Mouse (Mus musculus): ENCODE data around the gene Gpr162. TPM values are rescaled to one million over a fixed set of nuclear protein-coding genes. Genes with fewer than 3 reads are reported as not detected.

Gene Gpr162
- polyA plus RNA-seq (2012; rRNA removed): 3.2 and 3.4 TPM in 2 replicates

DNA sequence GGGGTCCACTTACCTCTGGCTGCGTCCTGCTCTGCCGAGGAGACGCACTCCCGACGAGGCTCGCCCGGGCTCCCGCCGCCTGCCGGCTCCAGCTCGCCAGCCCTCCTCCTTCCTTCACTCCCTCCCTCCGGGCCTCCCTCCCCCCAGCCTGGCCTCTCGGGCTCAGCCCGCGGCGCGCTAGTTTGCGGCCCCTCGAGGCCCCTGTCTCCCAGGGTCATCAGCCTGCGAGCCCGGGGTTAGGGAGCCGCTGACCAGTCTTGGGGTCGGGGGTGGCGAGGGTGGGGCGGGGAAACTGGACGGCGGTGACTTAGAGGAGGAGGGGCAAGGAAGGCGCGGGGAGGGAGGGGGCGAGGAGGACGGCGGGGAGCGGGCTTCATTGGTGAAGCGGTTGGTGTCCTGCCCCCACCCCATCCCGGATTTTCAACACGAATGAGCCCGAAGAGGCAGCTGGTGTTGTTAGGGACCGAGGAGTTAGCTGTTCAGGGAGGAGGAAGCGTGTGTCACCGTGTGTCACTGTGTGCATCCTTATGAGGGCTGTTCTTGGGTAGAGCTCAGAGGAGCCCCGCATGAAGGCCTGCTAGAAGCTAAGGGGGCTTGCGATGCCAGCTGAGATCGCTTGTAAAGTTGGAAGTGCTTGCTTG lies at the start of gene Gpr162:
TSS of gene Gpr162 (minus strand) at position 326 of the 641 bp plus-strand sequence.

DNA sequence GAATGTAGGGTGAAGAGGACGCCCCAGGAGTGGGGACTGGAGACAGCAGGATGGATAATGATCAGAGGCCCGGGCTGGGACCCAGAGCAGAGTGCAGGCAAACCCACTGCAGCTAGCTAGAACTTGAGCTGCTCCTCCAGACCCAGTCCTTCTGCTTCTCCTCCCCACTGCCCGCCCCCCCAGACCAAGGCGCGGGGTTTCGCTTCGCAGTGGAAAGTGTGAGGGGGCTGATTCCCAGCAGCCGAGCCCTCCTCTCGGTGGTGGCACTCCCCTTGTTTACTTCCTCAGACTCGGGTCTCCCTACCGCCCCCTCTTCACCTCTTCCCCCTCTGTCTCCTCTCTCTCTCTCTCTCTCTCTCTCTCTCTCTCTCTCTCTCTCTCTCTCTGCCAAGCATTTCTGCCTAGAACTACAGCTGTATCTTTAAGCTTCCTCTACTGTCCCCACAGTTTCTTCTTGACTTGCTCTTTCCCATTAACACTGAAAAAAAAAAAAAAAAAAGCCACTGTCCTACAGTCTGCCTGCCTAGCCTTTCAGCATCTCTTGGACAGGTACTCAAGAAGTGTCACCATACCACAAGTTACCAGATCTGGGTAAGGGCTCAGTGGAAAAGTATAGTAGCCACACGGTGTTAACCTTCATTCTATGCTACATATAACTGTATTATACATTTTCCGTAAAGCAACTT lies 47.9 kb upstream of the Gpr162 start, which contains the start of gene Lag3:
TSS of gene Lag3 (minus strand) at position 173 of the 686 bp plus-strand sequence.

DNA sequence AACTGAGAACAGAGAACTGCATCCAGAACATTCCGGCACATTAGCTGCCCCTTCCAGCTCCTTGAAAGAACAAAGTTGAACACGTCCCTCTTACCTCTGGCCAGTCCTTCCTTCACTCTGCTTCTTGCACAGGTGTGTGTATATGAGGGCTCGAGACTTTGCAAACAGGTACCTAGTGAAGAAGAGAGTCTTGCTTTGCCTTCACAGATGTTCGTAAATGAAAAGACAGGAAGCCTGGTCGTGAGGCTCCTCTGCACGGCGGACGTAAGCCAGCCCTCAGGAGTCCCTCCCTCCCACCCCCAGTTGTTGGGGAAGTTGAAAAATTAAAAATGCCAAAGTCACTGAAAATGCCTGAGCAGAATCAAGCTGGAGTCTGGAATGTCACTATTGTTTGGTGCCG lies 24.2 kb upstream of the Gpr162 start, which contains the start of gene Cd4:
TSS of gene Cd4 (minus strand) at position 236 of the 400 bp plus-strand sequence.

DNA sequence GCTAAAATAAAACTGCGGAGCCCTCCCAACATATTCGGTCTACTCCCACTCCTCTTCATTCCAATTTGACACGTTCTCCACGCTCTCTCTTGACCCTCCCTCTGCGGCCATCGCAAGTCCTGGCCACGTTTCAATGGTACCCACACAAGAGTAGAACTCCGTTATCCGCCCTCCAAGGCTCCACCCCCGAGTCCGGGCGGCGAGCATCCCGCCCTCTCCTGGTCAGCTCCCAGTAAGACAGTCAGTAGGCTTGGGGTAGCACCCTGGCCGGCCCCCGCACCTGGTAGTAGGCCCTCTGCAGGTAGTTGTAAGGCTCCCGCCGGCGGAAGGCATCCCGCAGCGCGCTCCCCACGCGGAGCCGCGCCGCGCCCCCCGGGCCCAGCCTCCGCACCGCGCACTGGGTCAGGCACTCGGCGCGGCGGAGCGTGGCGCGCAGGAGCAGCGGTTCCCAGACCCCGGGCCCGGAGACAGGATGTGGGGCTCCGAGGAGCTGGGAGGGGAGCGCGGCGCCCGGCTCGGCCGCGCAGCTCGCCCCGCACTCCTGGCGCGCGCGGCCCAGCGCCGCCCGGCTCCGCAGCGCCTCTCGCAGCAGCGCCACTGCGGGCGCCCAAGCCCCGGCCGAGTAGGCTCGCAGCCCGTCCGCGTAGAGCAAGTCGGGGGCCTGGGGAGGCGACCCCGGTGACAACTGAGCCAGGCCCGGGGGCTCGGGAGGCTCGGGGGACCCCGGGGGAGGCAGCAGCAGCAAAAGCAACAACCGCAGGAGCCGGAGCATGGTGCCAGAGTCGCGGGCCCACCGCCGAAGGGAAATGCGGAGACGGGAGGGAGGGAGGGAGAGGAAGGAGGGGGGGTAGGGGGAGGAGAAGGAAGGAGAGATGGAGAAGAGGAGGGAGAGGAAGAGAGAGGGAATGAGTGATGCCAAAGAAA lies 6.6 kb downstream of the Gpr162 start, which contains the start of gene P3h3:
TSS of gene P3h3 (minus strand) at position 837 of the 924 bp plus-strand sequence.

DNA sequence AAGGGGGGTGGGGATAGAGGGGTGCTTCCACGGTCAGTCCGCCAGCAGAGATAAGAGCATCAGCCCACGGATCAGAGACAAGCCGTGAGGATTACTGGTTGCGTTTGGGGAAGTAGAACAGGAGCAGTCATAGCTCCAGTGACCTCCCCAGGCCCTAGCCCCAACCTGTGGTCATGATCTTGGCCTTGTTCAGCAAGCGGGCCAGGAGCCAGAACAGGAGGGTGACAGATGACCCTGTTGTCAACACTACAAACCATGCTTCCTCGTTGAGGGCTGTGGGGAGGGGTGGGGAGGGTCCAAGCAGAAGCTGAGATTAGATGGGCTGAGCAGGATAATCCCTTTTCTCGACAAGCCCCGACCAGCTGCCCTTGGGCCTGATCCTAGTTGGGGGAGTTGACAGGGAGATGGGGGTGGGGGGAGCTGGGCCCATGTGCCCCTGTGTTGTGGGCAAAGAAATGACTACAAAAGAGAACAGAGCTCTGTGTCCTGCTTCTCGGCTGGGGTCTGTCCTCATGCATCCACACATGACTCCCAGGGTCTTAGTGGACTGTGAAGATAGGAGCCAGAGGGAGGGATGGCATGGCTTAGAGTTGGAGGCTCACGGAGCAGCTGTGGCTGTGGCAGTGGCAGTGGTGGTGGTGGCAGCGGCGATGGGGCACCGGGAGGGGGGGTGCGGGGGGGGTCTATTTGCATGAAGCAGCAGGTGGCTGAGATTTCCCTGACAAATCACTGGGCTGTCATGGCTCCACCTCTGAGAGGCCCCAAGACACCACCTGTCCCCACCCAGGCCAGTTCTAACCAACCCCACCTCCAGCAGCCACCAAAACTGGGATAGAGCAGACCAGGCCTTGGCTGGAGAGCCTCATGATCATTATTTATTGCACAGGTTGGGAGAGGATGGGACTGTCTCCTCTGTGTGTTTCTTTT lies 23.3 kb downstream of the Gpr162 start, which contains the start of gene Gnb3:
TSS of gene Gnb3 (minus strand) at position 35 of the 927 bp plus-strand sequence.

DNA sequence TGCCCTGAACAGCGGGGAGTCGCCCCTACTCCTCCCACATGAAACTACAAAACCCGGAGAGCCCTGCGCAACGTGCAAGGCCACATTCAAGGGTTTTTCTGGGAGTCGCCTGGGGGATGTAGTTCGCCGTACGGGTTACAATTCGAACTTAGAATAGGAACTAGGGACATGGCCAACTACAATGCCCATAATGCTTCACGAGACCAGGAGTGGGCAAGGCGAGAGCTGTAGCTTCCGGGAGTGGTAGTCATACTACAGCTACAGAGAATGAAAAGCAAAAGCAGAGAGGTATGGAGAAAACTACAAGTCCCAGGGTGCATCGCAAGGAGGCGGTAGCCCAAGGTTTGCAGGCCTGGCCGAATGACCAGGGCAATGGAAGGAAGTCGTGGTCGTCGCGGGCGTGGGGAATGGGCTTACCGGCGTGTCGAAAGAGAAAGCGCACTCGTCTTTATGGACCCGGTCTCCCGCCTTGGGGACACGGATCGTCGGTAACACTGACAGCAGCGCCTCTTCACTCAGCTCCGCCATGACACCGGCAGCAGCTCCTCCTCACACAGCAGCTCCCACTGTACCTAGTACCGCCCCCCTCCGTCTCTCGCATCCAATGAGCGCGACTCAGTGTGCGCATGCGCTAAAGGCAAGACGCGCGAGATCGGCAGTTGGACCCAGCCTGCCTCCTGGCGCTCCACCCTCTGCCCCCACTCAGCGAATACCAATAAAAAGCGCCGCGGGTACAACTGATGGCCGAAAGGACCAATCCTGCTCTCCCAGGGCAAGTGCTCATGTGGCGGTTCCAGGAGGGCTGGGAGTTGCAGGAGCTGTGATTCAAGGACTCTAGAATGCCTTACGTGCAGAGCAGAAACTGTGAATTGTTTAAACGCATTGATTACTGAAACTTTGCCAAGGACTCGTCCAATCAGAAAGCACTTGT lies 34.6 kb downstream of the Gpr162 start, which contains the start of the genes Usp5 and Cdca3:
TSS of gene Usp5 (minus strand) at position 617 of the 931 bp plus-strand sequence.
TSS of gene Cdca3 (plus strand) at position 680 of the 931 bp plus-strand sequence.

DNA sequence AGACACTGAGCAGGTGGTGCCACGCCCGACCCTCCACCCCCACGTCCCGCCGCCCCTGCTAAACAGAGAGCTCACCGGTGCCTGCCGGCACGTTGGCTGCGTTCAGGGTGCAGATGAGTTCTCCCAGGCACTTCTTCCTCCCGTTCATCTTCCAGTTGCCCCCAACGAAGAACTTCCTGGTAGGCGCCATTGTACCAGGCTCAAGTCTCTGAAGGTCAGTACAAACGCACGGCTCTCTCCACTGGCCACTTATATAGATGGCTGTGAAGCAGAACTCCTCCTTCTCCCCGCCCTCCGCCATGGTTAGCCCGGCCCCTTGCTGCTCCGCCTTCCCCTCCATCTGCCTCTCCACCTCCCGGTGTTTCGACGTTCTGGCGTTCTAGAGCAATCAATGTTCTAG lies 49.9 kb downstream of the Gpr162 start, which contains the start of gene Tpi1:
TSS of gene Tpi1 (minus strand) at position 364 of the 400 bp plus-strand sequence.

Other genes starting within 250 kb of the Gpr162 start
- 0.09 and 0.21 TPM in 2 replicates for gene C1s2, start 227.9 kb downstream of the Gpr162 start, polyA plus RNA-seq (2012; rRNA removed)
- 174 and 229 TPM in 2 replicates for gene Lpcat3, start 201.0 kb downstream of the Gpr162 start, polyA plus RNA-seq (2012; rRNA removed)
- 43.9 and 53.5 TPM in 2 replicates for gene Emg1, start 151.8 kb downstream of the Gpr162 start, polyA plus RNA-seq (2012; rRNA removed)
- gene Phb2, start 151.6 kb downstream of the Gpr162 start, polyA plus RNA-seq (2012; rRNA removed): 133 and 151 TPM in 2 replicates
- gene Ptpn6, start 125.3 kb downstream of the Gpr162 start, polyA plus RNA-seq (2012; rRNA removed): 15.2 and 17.3 TPM in 2 replicates
- 266 and 371 TPM in 2 replicates for gene Grcc10, start 122.6 kb downstream of the Gpr162 start, polyA plus RNA-seq (2012; rRNA removed)
- not detected in 2 replicates for gene Gm45234, start 108.0 kb downstream of the Gpr162 start, polyA plus RNA-seq (2012; rRNA removed)
- 44.9 and 59.9 TPM in 2 replicates for gene Atn1, start 107.5 kb downstream of the Gpr162 start, polyA plus RNA-seq (2012; rRNA removed)
- 10.6 and 11.5 TPM in 2 replicates for gene Eno2, start 94.3 kb downstream of the Gpr162 start, polyA plus RNA-seq (2012; rRNA removed)
- 9.0 and 11.7 TPM in 2 replicates for gene Lrrc23, start 84.3 kb downstream of the Gpr162 start, polyA plus RNA-seq (2012; rRNA removed)
- gene Spsb2, start 55.3 kb downstream of the Gpr162 start, polyA plus RNA-seq (2012; rRNA removed): 27.7 and 31.4 TPM in 2 replicates
- 353 and 433 TPM in 2 replicates for gene Tpi1, start 49.7 kb downstream of the Gpr162 start, polyA plus RNA-seq (2012; rRNA removed)
- 120 TPM in 2 replicates for gene Usp5, start 34.5 kb downstream of the Gpr162 start, polyA plus RNA-seq (2012; rRNA removed)
- gene Cdca3, start 34.4 kb downstream of the Gpr162 start, polyA plus RNA-seq (2012; rRNA removed): 20.9 and 42.3 TPM in 2 replicates
- 0.98 and 1.0 TPM in 2 replicates for gene Gnb3, start 23.7 kb downstream of the Gpr162 start, polyA plus RNA-seq (2012; rRNA removed)
- 99.7 and 118 TPM in 2 replicates for gene P3h3, start 6.2 kb downstream of the Gpr162 start, polyA plus RNA-seq (2012; rRNA removed)
- 1.4 and 1.6 TPM in 2 replicates for gene Cd4, start 24.2 kb upstream of the Gpr162 start, polyA plus RNA-seq (2012; rRNA removed)
- gene Lag3, start 47.7 kb upstream of the Gpr162 start, polyA plus RNA-seq (2012; rRNA removed): 8.3 and 8.4 TPM in 2 replicates
- 2,014 and 3,023 TPM in 2 replicates for gene Ptms, start 56.1 kb upstream of the Gpr162 start, polyA plus RNA-seq (2012; rRNA removed)
- 367 and 376 TPM in 2 replicates for gene Mlf2, start 67.4 kb upstream of the Gpr162 start, polyA plus RNA-seq (2012; rRNA removed)
- gene Cops7a, start 101.6 kb upstream of the Gpr162 start, polyA plus RNA-seq (2012; rRNA removed): 232 and 278 TPM in 2 replicates
- gene Pianp, start 132.7 kb upstream of the Gpr162 start, polyA plus RNA-seq (2012; rRNA removed): 5.2 and 10.1 TPM in 2 replicates
- 70.1 and 85.2 TPM in 2 replicates for gene Zfp384, start 145.2 kb upstream of the Gpr162 start, polyA plus RNA-seq (2012; rRNA removed)
- gene Ing4, start 175.8 kb upstream of the Gpr162 start, polyA plus RNA-seq (2012; rRNA removed): 48.6 and 50.5 TPM in 2 replicates
- gene Acrbp, start 185.7 kb upstream of the Gpr162 start, polyA plus RNA-seq (2012; rRNA removed): 18.8 and 27.3 TPM in 2 replicates
- 5.5 and 5.9 TPM in 2 replicates for gene Lpar5, start 203.9 kb upstream of the Gpr162 start, polyA plus RNA-seq (2012; rRNA removed)
- gene Chd4, start 232.0 kb upstream of the Gpr162 start, polyA plus RNA-seq (2012; rRNA removed): 118 and 161 TPM in 2 replicates